Mouse (Mus musculus): Measurements from ENCODE around the gene Negr1.

Negr1 gene

DNA sequence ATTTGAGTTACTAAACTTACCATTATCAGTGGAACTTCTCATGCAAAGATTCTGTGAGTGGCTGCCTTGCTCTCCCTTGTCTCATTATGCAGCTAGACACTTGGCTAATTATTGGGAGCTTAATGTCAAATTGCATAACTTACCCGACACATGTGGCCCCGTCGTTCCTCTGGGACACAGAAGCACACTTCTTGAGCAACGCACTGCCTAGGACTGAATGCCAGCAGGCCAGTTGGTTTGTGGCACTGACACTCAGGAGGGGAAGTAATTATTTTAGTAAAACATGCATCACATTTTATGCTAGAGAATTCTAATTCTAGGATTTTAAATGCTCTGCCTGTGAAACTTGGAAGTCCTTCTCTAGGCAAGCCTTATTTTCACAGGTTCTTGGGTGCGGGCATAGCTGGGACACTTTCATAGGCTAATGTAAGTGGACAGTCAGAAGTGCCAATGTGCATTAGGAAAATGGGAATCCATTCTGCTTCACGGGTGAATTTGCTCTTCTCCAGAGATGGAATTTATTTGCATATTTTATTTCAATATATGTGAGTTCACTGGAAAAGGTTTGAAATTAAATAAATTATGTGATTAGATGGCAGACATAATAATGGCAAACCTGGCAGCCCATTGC is 234.6 kb downstream of the Negr1 start:
- DNase-seq (ENCODE audit: low spot score) = no peak

DNA sequence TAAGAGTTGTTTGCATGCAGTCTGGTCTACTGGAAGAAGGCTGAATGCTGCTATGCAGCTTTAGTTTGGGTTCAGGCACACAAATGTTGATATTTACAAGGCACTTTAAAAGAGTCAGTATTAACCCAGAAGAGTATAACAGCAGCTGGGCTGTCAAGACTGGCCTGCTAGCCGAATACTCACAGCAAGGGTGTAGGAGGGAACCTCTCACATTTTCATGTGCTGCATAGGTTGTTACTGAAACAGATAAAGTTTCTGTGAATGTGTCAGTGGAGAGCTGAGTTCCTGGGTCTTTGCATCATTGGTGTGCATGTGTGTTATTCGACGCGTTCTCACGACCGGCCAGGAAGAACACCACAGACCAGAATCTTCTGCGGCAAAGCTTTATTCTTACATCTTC is 237.6 kb downstream of the Negr1 start:
- no peak for DNase-seq (ENCODE audit: low spot score)

DNA sequence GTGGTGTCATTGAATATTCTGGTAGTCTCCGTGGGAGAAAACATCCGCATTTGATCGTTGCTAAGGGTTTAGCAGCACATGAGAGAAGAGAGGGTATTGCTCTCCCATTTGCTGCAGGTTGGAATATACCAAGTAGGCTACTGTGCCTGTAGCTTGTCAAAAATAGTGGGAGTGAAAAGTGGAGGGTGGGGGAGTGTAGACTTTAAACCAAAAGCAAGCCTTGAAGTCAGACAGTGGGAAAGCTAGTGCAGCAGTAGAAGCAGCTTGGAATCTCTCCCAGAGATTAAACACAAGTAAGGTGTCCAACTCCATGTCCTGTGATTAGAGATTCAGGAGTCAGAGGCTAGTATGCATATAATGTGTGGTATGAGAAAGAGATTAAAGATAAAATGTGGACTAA is 248.2 kb downstream of the Negr1 start:
- DNase-seq (ENCODE audit: low spot score) = no peak

DNA sequence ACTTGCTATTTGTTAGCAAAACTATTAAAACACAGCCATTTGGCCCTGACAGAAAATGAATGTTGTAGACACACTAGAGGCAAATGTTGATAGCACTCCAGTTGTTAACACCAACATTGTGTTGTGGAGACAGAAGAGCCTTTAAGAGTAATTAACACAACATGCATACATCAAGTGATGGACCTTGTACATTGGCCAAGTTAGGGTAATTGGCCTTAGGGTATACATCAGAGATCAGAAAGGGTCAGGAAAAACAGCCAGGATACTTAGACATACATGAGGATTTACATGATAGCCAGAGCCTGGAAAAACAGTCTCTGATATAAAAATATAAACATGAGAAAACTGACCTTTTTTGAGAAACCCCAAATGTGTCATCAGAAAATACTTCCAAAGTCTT is 255.3 kb downstream of the Negr1 start:
- no peak for DNase-seq (ENCODE audit: low spot score)

DNA sequence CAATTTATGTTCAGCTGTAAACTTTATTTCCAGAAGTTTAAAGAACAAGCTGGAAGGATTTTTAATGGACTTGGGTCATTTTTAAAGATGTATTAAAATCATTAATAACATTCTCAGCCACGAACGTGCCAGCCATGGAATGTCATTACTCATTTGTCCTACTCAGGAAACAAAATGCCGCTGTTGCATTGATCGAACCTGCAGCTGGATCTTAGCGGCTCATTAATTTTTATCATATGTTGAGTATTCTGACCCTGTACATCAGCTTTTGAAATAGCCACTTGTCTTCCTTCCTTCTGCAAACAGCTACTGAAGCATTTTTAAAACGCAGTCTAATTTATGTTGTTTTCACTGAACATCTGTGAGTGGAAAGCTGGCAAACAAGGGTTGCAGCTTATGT is 255.9 kb downstream of the Negr1 start:
- no peak for DNase-seq (ENCODE audit: low spot score)

DNA sequence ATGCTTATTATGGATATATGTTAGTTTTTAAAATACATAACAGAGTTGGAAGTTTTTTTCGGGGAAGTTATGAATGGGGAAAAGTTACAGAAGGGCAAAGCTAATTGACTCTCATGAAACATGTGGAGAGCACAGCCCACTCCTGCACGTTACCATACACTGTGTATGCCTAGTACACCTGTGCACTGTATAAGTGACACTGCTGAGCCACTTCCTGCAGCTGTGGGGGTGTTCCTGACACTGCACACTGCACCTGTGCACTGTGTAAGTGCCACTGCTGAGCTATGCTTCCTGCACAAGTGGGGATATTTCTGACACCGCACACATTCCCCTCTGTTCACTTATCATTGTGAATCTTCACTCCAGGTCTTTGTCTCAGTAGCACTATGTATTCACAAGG is 261.4 kb downstream of the Negr1 start:
- no peak for DNase-seq (ENCODE audit: low spot score)

DNA sequence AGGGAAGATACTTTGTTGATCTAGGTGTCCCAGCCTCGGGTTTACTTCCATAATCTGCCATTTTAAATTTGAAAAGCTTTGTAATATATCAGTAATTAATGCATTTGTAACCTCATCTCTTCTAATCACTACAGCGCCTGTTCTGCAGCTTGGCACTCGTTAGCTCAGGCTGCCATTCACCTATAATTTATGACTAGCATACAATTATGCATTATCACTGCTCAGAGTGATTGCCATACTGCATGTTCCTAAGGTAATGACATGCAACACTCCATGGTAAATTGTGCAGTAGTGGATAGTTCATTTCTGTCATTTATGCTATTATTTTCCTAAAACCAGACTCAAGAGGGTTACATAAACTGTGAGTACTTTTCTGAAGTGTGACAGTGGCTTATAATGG is 272.3 kb downstream of the Negr1 start:
- DNase-seq (ENCODE audit: low spot score) = no peak

DNA sequence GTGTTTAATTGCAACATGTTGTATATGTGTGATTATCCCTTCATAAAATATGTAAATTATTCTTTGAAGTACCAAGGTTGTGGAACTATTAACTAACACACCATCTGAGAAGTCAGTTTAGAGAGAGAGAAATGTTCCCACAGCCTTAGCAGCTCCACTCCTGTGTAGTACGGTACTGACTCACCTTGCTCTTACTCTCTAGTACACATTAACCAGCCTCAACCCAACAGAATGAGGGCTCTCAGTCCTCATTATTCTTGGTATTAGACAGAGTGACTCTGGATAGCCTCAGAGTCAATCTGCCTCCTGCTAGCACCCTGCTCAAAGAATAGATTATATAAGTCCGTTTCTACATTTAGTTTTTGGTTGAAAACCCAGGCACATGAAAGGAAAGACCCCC is 277.0 kb downstream of the Negr1 start:
- DNase-seq (ENCODE audit: low spot score) = no peak

DNA sequence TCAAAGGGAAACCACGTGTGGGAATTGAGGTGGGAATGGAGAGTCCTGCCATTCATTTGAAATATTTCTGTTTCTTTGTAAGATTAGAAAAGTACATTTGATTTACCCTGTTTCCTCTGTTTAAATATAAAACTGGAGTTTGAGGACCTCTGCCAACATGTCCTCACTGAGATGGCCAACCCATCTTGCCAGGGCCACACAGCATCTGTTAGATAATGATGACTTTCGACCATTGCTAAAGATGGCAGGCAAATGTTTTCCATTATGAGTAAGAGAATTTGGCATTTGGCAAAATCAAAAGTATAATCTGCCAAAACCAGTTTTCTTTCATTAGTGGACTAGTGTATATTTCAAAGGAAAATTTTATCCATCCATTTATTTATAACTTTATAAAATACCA is 286.8 kb downstream of the Negr1 start:
- DNase-seq (ENCODE audit: low spot score) = no peak

DNA sequence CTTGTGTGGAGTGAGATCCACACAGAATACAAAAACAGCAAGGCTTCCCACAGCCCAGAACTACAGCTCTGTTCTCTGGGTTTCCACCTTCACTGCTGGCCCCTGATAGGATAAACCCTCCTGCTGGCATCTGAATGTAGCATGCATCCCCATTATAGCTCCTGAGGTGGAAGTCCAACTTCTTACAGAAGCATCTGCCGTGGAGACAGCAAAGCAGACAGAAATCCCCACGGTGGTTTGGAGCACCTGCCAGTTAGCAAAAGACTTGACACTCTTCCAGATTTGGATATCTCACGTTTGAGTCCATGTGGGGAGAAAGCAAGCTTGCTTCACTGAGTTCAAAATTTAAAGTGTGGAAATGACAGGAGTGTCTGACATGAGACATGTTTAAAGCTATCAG is 290.3 kb downstream of the Negr1 start:
- no peak for DNase-seq (ENCODE audit: low spot score)

DNA sequence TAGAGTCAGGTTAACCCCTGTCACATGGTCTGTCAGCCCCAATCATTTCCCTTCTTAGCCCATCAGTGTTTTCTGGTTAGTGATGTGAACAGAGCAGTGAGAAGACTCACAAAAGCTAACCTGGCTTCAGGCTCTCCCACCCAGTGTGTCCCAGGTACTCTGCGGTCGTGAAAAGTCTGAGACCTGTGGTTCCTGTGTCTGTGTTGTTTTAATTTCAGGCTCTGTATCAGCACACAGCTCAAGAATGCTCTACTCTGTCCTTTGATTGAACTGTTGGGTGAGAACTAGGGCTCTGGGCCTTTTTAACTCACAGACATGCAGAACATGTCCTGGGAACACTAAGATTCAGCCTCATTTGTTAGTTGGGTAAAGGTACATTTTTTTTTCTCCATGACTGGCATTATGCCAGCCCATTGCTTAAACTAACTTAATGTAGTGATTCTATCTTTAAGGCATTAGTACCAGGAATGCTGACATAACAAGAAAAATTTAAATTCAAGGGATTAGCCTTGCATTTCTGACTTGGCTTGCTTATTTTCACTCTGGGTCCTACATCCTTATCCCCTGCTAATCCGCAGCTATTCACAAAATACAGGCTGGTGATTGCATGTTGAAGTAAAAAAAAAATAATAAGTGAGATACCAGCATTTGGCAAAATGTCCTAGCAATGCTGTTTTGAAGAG is 308.8 kb downstream of the Negr1 start:
- peak; percentile 31 for DNase-seq (ENCODE audit: low spot score)

DNA sequence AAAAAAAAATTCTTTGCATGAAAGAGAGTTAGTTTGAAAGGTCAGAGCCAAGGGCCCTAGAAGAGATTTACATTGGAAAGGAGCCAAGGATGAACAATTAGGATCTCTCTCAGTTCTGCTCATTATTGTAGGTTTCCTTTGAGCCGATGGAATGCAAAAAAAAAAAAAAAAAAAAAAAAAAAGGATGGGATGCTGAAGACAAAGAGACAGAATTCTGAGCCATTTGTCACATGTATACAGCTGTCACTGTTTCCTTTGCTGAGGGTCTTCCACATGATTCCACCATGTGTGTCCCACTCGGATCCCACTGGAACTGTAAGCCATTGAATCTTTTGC is 309.3 kb downstream of the Negr1 start:
- DNase-seq (ENCODE audit: low spot score) = peak; percentile 60

DNA sequence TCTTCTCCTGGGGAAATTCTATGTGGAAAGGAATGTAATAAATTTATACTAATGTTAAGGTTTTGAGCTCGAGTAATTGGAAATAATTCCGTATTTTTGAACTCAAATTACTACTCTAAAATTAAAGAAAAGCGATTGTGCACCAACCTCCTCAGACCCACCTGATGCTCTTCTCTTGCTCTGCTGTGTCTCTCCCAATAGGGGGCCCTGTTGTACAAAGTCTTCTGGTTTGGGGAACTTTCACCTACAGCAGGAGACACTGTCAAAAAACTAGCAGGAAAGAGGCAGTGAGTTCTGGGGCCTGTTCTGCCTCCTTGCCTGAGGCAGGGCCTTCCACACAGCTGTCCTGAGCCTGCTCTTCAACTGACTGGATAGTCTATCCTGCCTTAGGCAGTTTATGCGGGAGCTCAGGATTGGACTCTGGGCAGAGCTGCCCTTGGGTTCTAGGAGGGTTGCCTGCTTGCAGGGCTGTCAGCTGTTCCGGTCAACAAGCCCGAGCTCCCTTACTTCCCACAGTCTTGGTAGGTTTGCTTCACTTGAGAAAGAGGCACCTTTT is 310.1 kb downstream of the Negr1 start:
- peak; percentile 18 for DNase-seq (ENCODE audit: low spot score)

DNA sequence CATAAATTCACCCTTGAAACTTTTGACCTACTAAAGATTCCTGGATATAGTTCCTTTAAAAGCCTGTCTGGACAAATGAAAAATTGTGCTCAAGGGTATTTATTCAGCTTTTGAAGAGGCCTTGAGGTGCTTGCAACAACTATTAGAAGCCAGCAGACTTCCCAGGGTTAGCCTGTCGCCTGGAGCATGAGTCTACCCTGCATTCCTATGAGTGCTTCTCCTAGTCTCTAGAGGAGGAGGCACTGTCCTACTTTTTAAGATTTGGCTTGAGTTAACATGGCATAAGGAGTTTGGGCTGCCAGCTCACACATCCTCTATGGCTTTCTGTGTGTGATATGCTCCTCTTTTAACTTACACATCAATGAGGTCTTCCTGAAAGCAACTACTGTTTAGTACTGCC is 315.0 kb downstream of the Negr1 start:
- DNase-seq (ENCODE audit: low spot score) = no peak

DNA sequence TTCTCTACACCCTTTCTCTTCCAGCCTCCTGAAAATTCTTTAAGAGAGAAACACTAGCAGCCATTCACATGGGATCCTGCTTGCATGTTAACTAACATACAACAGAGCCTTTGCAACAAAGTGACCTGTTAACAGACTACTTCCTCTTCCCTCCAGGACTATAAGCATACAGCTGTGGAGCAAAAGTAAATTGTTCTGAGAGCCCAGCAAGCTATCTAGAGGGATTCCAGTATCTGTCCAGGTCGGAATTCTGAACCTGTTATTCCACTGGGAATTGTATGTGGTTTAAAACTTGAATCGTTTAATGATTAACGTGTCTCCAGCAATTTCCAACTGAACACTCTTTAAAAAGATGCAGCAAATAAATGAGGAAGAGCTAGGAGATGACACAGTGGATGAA is 320.5 kb downstream of the Negr1 start:
- DNase-seq (ENCODE audit: low spot score) = no peak

DNA sequence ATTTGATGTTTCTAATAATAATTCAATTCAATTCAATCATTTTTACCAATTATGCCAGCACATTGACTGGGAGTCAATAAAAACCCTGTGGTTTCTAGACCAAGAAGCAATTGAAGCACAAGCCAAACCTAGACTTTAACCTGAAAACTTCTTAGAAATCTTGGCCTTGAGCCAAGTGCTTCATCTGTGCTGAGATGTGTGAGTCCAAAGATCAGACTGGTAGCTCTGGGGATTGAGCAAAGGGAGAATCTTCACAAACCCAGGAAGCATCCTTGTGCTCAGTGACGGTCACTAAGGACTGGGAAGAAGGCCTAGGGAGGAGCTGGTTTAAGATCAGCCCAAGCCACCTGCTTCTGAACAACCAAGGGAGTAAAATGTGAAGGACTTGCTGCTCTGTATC is 322.3 kb downstream of the Negr1 start:
- DNase-seq (ENCODE audit: low spot score) = no peak

DNA sequence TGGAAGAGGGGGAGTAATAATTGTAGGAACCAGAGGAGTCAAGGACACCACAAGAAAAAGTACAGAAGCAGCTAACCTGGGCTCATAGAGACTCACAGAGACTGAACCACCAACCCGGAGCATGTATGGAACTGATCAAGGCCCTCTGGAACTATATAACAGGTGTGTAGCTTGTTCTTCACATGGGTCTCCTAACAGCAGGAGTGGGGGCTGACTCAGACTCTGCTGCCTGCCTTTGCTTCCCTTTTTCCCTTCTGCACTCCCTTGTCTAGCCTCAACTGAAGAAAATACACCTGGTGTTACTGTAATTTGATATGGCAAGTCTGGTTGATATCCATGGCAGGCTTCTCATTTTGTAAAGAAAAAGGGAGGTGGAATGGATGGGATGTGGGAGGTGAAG is 324.1 kb downstream of the Negr1 start:
- no peak for DNase-seq (ENCODE audit: low spot score)

DNA sequence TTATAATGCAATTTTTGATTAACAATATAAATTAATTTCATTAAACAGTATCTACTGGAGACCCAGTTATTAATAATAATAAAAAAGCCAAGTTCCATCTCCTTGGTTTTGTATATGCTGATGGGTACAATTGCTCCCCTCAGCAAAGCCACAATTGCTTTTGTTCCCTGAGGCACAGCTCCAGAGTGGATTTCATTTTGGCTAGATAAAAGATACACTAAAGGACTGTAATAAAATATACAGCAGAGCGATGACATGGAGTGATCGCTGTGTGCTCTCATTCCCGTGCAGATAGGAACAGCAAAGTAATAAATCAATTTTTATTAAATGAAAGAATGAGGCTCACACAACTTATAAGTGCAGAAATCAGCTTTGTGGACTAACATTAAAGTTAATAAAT is 325.3 kb downstream of the Negr1 start:
- DNase-seq (ENCODE audit: low spot score) = no peak

DNA sequence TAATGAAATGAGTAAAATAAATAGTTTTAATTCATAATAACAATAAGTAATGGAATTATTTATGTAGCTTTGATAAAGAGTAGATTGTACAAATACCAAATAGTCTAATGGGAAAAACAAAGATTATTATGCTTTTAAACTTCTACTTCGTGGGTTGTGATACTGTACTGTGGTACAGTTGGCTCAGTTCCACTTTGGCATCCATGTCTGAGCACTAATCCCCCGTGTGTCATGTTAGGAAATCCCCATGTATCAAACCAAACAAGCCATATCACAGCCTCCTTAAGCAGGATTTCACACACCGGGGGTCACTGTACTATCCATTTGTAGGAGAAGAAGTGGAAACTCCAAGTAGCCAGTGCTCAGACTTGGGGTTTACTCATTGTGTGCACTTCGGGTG is 329.4 kb downstream of the Negr1 start:
- DNase-seq (ENCODE audit: low spot score) = no peak

DNA sequence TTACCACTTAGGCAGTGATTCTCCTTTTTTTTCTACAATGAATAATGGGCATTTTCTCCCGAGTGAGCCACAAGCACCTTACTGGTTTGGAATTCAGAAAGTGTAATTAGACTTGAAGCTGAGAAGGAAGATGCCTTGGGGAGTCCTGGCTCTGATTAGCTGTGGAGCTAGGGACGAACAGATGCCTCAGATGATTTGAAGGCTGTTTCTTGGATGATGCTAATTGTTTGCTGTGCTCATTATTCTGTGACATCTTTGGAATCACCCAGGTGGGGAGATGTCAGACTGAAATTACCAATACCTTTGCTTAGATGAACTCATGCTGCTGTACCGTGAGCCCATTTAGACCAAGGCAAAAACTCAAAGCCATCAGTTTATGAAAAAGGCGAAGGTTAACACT is 333.7 kb downstream of the Negr1 start:
- no peak for DNase-seq (ENCODE audit: low spot score)

DNA sequence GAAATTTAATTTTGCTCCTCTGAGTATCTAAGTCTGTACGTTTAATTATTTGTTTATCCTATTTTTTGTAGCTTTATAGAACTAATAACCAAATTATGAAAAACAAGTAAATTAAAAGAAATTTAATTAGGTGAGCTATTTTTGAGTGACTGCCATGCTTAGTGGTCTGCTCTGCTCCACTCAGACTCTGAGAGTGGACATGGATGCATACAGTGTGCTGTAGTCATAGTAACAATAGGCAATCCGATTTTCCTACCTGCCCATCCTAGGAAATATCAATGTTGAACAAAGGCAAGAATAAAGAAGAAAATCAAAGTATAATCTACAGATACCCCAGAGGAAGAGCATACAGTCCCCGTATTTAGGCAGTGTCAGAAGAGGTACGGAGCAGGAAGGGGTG is 334.5 kb downstream of the Negr1 start:
- DNase-seq (ENCODE audit: low spot score) = no peak

DNA sequence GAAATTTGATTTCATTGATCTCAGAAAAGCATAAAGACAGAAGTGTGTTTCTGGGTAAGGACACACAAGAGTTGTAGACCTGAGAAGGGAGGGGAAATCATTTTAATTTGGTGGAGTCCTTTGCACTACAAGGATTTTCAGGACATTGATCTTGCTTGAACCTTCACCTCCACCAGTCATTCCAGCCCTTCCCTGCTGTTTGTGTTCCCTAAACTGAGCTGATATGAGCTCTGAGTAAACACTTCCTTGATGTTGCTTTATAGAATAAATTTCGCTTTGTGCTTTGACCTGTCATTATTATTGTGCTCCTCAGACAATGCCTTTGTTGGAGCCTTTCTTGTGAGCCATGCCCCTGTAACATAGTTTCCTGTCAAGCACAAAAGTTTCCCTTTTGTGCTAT is 335.0 kb downstream of the Negr1 start:
- DNase-seq (ENCODE audit: low spot score) = no peak

DNA sequence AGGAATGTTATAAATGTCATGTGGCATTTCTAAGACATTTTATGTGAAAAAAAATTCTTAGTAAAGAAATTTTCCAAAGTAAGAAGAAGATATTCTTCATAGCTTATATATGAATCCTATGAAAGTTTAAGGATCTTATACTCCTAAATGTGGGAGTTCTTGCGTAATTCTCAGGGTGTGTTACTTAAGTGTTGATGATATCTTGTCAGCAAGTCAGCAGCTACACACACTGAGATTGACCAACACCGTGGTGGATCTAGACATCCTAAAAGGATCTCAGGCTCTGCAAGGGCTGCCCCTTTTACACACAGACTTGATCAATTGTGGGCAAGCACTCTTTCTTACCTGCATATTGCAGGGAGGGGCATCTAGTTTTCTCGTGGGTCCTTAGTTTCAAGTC is 339.5 kb downstream of the Negr1 start:
- no peak for DNase-seq (ENCODE audit: low spot score)

DNA sequence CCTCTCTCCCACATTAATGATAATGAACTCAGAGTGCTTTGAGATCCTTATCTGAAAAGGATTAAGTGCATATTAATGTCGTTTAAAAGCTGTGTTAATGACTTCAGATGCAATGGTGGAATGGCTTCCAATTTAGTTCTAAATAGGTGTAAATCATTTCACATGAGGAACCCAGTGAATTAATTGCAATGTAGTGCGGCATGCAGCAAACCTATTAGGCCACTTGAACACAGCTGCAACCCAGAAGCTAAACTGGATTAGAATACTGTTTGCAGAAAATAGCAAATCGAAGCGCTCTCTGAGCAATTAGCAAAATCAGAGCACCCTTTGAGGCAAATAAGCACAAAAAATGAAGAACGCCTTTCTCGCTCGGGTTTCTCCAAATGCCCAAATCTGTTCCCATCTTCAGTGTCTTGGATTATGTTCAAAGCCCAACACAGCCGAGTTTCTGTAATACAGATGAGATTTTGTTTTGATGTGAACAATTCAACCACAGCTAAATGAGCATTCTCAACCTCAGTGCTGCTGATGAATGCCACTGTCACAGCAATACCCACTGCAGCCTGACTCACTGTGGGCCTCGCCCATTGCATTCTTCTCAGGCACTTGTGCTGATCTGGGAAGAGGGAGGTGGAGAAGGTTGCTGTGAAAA is 342.5 kb downstream of the Negr1 start:
- peak; percentile 62 for DNase-seq (ENCODE audit: low spot score)
